Mouse (Mus musculus) naive thymus-derived CD4-positive, alpha-beta T cell, adult 2 months (primary cell): Measurements from ENCODE around the gene Slc9a6.
A peak's percentile ranks its signal among the peaks of the same experiment; 100 is the strongest.

Source experiments
- DNase-seq: peaks from one replicate; pipeline ENCODE4 v3.0.0-alpha.2; 2011; ENCODE audit warnings: low read depth

The Slc9a6 gene

DNA sequence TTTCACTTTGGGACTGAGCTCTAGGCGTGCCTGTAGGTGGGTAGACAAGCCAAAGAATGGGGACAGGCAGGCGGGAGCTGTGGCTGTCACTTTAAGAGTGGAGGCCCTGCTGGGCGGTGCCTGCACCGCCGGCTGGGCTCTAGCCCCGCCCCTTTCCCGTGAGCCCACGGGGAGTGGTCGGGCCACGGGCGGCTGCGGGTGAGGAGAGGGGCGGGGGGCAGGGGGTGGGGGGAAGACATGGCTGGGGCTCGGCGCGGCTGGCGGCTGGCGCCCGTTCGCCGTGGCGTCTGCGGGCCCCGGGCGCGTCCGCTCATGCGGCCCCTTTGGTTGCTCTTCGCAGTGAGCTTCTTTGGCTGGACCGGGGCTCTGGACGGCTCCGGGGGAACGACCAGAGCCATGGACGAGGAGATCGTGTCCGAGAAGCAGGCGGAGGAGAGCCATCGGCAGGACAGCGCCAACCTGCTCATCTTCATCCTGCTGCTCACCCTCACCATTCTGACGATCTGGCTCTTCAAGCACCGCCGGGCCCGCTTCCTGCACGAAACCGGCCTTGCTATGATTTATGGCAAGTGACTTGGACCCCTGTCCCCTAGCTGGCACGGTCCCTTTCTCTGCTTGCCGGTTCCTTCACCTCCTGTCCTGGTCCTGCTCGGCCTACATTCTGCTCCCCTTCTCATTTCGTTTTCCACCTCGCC lies at the start of gene Slc9a6:
Gene Slc9a6, plus strand, starts transcription at position 135 of the 695 bp plus-strand sequence.
- peak; percentile 87 for DNase-seq

DNA sequence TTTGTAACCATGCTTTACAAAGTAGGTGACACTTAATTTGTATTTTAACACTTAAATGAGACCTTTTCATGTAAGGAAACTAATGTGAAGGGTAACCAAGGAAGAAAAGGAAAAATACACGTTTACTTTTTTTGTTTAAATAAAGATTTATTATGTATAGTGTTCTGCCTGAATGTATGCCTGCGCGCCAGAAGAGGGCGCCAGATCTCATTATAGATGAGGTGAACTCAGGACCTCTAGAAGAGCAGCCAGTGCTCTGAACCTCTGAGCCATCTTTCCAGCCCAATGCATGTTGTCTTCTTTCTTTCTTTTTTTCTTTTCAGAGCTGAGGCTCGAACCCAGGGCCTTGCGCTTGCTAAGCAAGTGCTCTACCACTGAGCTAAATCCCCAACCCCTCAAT lies 37.1 kb upstream of the Slc9a6 start:
- DNase-seq: peak; percentile 57

DNA sequence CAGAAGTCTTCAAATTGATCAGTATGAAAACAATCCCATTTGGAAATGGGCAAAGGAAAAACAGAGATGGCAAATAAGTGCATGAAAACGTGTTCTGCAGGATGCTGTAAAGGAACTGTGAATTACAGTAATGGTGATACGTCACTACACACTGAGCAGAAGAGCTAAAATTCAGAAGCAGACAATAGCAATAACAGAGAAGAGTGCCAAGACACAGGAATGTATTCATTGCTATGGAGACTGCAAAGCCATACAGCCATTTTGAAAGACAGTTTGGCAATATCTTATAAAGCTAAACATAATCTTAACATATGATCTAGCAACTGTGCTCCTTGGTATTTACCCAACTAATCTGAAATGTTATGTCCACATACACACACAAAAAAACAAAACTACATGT lies 31.4 kb upstream of the Slc9a6 start:
- no peak for DNase-seq

DNA sequence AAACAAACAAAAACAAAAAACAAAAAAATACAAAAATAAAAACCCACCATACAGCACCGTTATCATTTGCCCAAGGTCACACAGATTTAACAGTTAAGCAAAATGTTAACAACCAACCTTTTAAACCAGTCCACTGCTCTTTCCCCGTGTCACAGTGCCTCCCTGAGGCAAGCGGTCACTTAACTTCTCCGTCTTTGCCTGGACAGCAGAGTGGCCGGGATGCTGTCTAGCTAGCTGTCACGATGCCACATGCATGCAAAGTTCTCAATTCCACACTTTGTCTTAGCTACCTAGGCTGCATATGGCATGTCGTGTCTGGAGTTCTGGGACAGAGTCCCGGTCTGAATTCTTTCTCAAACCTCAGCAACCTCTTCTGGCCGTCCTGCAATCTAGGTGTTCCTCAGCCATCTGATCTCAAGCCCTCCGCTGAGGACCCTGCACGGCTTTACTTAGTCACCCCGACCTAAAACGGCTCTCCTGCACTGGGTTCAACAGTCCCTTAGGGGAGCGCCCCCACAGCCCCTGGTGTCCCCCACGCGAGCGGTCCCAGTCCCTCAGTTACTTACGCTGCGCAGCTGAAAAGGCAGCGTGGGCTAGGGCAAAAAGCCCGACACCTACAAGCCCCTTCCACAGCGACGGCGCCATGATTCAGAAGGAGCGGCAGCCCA lies 12.2 kb upstream of the Slc9a6 start:
- peak; percentile 3 for DNase-seq

DNA sequence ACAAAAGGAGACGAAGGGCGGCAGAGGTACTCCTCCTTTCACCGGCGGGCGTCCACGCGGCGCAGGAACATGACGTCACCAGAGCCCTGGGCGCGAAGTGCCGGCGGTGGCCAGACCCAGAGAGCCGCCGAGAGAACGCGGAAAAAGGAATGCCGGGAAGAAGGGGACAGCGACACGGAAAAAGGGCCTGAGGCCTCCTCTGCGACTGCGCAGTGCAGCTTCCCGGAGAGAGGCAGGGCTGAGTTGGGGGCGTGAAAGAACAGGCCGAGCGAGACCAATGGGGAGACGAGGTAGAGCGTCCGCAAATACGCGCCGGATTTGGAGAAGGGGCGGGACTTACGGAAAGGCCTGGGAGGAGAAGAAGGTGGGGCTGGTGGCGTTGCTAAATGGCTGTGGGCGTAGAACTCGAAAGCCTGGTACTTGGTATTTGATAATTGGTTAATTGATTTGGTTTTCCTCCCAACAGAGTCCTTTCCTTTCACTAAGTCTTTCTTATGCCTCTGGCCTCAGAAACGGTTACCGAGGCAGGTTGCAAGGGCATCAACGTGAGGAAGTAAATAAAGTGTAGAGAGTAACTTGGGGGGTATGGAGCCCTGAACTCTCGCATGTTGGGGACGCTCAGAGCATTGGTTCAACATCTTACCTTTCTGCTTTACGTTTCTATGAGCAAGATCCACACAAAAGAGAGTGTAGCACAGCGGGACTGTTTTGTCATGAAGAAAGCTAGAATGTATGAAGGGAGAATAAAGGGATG lies 11.5 kb upstream of the Slc9a6 start, which contains the start of gene Mmgt1:
Gene Mmgt1, minus strand, starts transcription at position 183 of the 754 bp plus-strand sequence.
- DNase-seq: peak; percentile 90

DNA sequence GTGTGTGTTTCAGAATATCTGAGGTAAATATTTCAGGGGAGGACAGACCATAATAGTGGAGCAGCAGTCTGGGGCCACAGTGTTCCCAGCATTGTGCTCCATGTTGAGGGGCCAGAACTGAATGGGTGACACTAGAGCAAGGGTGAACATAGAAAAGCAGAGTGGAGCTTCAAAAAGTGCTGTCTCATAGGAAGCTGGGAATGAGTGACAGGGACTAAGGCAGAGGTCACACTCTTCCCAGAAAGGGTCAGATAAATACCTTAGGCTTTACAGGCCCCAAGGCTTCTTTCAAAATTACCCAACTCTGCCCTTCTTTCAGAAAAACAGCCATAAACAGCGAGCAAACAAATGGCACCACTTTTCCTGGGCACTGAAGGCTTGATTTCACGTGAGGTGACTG lies 3.0 kb upstream of the Slc9a6 start:
- no peak for DNase-seq

DNA sequence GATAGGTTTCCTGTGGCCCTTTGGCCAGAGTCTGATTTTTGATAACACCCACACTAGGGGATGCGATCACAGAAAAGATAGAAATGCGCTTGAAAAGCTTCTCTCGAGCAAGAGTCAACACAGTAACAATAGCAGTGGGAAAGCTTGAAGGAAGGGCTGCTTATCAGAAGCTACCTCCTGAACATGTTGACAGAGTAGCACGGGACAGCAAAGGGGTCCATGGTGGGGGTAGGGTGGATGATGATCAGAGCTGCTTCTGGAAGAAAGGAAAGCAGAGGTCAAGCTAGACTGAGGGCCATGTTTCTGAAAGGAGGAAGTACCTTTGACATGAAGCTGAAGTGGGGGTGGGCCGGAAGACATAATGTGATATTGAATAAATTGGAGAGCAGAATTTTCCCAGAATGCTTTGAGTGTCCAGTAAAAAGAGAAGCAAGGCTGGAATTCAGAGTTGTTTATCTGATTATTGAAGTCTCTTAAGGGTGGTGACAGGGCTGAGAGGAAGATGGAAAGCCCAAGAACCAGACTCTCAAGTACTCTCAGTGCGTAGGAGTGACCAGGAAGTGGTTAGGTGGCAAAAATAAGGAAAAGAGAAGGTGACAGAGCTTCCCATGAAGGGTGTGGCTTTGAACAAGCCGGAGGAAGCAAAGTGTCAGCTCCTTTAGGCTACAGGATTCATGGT lies 2.4 kb upstream of the Slc9a6 start:
- DNase-seq: peak; percentile 16

DNA sequence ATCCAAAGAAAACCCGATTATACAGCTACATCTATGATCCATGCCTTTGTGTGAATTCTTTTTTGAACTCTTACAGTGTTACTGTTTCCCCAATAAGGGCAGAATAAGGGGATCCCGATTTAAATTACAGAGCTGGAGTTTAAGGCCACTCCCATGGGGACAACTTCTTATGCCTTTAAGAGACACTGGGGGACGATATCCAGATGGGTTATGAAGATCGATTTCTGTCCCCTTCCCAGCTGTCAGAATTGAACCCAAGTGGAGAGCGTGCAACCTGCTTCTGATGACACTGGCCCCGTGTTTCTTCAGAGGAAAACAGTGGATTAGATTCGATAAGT lies 303 bp upstream of the Slc9a6 start:
- no peak for DNase-seq

DNA sequence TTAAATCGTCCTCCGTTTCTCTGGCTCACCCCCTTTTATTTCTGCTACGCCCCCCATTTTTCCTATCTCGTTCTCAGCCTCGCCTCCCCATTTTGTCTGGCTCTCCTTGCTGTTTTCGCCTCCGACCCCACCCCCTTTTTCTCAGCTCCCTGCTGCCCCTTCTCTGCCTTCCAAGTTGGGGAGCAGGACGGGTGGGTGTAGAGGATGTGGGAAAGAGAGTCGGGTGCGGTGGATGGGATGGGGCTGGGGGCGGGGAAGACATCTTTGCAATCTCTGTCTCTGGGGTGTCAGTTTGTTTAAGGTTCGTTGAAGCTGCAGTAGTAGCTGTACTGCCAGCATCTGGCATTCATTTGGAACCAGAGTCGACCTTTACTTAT lies 749 bp downstream of the Slc9a6 start:
- no peak for DNase-seq

DNA sequence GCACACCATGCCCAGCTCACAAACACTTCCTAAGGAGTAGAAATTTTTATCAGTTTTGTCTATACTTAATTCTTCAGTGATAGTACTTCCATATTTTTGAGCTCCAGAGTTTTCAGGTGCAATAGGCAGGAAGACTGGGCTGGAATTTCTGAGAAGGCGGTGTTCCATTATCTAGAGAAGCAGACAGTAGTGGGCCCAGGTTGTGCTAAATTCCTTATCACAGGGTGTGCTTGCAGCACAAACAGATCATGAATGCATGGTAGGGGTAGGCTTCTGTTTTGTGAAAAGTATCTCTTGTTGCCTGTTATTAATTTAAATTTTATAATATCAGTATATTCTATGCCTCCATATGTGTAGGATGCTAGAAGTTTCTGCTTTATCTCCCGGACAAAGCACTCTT lies 5.7 kb downstream of the Slc9a6 start:
- DNase-seq: no peak

DNA sequence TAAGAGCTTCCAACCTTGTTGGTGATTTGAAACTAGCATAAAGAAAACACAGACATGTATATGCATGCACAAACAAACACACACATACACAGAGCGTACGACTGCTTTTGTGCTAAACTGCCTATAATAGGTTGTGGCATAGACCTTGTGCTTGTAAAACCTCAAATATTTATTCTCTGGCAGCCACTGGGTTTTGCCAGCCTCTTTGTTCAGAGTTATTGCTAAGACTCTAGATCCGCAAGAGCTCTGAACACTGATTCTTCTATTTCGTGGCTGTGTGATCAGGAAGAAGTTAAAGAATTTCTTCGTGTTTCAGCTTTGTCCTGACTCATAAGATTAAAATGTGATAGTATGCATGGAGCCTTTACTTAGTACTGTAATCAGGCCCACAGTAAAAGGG lies 26.6 kb downstream of the Slc9a6 start:
- no peak for DNase-seq

DNA sequence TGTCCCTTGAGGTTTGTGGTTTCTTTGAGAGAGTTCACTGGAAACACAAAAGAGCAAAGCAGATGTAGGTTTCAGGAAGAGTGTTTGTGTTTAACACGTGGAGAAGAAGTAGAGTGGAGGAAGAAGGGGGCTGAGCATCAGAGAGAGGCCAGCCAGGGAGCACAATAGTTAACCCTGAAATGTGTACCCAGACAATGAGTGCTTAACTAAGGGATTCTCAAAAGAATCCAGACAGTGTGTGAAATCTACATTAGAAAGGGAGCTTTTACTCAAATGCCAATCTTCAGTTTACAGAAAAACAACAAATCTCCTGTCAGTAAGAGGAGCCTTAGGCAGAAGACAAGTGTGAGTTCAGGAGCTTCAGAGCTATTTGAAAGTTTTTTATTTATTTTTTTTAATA lies 30.5 kb downstream of the Slc9a6 start:
- no peak for DNase-seq

DNA sequence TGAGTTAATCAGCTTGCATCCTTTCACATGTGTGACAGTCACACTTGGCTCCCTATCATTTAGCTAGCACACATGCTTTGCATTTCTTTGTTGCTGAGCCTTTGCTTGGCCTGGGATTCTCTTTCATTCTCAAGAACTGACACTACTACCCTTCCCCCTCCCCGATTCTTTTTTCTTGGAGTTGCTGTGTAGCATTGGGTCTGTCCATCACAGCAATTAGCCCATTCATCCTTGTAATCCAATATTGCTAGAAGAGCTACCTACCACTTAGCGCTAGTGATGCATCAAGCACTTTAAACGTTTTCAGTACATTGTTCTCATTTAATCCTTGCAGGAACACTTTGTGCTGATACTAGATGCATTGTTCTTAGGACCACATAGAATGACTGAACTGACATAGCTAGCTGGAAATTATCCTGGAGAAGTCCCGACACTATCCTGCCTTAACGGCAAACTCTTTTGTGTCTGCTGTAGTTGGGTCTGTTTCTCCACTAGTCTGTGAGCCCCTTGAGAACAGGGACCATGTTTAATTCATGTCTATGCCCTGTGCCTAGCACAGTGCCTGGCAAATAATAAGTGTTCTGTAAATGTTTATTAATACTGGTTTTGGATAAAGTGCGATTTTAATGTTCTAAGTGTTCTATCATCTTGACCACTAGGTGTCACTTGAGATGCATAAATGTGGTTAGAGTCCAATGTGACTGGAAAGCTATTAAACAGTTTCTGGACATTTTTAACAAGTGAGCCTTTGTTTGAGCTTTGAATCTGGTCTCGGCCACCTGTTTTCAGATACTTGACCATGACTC lies 40.2 kb downstream of the Slc9a6 start:
- peak; percentile 7 for DNase-seq

DNA sequence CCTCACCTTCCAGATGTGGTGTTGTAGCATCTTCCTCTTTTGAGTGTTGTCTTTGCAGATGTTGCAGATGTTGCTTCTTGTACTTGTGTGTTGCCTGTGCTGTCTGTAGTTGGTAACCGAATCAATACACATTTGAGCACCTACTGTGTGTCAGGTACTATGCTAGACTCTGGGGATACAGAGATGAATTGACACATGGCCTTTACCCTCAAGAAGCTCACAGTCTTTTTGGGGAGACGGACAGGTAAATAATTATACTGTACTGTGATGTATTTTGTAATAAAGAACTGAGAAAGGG lies 40.7 kb downstream of the Slc9a6 start:
- DNase-seq: no peak

DNA sequence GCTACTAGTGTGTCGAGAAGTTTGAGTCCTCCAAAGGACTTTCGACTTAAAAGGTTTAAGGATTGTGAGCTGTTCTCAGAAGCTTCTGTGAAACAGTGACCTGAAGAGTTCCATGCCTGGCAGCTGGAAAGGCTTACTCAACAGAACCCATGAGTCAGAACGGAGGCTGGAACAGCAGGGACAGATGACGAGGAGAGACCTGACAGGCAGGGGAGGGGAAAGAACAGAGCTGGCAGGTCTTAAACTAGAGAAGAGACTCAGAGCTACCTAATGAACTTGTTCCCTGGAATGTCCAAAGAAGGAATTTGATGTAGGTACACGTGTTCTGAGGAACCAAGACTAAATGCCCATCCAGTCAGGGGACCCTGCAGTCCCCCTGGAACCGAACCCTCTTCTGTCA lies 41.3 kb downstream of the Slc9a6 start:
- no peak for DNase-seq

DNA sequence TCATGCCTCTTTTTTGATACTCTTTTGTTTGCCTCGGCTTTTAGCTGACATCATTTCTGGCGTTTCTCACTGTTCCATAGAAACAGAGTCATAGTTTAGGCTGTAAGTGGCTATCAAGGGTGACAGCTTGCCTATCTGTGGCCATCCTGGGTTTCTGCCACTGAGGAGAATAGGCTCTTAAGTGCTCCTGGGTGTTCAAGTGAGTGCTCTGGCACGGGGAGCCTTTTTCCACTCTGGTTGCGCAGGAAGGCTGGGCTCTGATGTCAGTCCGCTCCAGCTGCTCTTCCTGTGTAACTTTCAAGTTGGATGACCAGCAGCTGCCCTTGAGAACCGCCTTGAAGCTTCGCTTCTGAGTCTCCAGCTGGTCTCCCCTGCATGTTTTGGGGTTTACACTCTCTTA lies 42.2 kb downstream of the Slc9a6 start:
- DNase-seq: no peak

DNA sequence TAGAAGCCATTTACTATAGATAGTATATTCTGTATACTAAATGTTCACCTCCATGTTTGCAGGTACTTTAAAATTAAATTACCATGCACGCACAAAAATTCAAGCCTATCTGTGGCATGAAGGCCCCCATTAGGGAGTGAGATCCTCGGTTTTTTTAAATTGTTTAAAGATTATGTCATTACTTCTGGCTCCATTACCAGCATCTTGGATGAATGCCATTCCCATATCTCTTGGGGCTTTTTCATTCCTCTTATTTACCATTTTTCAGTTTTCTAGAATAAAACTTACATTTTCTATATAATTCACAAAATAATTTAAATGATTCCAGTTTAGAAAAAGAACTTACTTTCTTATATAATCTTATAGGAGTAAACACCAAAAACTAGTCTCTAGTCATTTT lies 46.1 kb downstream of the Slc9a6 start:
- DNase-seq: no peak

DNA sequence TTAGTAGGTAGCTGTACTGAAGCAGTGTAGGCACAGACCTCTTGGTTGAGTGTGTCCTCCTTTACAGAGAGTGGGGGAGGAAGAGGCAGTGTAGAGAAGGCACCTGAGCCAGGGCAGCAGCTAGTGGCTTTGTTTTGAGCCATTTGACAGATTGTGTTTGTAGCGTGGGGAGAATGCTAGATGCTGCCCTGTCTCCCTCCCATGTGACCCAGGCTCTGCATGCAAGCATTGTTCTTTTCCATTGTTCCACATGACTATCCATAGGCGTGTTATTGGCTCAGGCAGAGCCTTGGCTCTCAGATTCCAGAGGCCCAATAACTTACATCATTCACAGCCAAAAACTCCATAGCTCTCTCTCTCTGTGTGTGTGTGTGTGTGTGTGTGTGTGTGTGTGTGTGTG lies 49.7 kb downstream of the Slc9a6 start:
- no peak for DNase-seq

DNA sequence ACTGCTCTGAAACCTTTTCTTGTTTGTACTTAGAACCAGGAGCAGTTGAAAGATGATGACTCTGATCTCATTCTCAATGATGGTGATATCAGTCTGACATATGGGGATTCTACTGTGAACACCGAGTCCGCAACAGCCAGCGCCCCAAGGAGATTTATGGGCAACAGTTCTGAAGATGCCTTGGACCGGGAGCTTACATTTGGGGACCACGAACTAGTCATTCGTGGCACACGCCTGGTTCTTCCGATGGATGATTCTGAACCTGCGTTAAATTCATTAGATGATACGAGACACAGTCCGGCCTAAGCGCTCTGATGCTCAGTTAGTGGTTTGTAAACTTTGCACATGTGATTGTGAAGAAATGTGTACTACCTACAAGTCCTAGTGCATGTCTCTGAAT lies 51.6 kb downstream of the Slc9a6 start:
- no peak for DNase-seq

DNA sequence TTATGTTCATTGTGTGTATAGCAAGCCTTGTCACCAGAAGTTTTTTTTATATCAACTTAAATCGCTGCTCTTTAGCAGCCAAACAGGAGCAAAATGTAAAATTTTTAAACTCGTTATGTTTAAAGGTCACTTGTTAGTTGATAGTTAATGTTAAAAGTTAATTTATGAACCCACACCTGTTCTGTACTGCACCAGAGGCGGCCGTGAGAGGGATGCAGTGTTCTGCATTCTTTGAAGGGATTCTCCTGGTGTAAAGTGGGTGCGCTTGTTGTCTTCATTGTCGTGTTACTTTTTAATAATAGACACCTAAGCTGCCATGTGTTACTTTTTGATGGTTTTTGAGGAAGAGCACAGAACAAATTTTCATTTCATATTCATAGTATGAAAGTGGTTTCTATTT lies 52.8 kb downstream of the Slc9a6 start:
- DNase-seq: no peak

DNA sequence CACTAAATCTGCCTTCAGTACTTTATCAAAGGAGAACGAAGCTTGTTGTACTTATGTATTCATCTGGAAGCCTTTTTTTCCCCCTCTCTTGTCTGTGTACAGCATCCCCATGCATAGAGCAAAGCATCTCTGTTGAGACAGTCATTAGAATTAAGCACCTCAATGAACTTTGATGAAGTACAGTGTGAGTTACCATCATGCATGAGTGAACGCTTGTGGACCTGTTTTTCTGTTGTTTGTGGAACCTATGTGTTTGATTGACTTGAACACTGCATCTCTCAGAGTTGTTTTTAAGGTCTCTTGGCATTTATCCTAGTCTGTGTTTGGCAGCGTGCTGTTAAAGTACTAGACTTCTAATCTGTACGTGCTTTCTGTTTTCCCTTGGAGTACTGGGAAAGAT lies 53.8 kb downstream of the Slc9a6 start:
- DNase-seq: no peak
